Mouse (Mus musculus) testis, adult 2 months (tissue): ENCODE results near the gene Efnb3. TPM values are rescaled to one million over a fixed set of nuclear protein-coding genes. Genes with fewer than 3 reads are reported as not detected.

Experiments
- H3K27ac ChIP-seq: fragments of 200-500 bp; 2 replicates; pipeline ENCODE4 v1.5.1; 2012; ENCODE audit warnings: low read depth, low read length; ENCODE audit not compliant: control insufficient read depth, insufficient read depth
- H3K27me3 ChIP-seq: fragments of 200-500 bp; 2 replicates; pipeline ENCODE4 v1.6.1; 2012; ENCODE audit warnings: mild to moderate bottlenecking, low read length, moderate library complexity; ENCODE audit not compliant: control insufficient read depth, insufficient read depth
- H3K36me3 ChIP-seq: fragments of 200-500 bp; 2 replicates; pipeline ENCODE4 v1.6.1; 2012; ENCODE audit warnings: mild to moderate bottlenecking, low read length; ENCODE audit not compliant: control insufficient read depth, insufficient read depth
- H3K4me1 ChIP-seq: fragments of 200-500 bp; 2 replicates; pipeline ENCODE4 v1.6.1; 2012; ENCODE audit warnings: low read length; ENCODE audit not compliant: control insufficient read depth, insufficient read depth
- H3K4me3 ChIP-seq: fragments of 200-500 bp; 2 replicates; pipeline ENCODE4 v1.5.1; 2012; ENCODE audit warnings: low read depth, mild to moderate bottlenecking, low read length, moderate library complexity, mixed read lengths; ENCODE audit not compliant: control insufficient read depth
- CTCF ChIP-seq: fragments of 200-500 bp; IDR thresholded peaks from 2 replicates; pipeline ENCODE4 v1.5.1; 2012; ENCODE audit warnings: low read depth, mild to moderate bottlenecking, inconsistent platforms, low read length, moderate library complexity; ENCODE audit not compliant: control insufficient read depth, insufficient read depth, insufficient replicate concordance
- POLR2A ChIP-seq: fragments of 200-500 bp; IDR thresholded peaks from 2 replicates; pipeline ENCODE4 v1.6.1; 2012; ENCODE audit warnings: low read depth, mild to moderate bottlenecking, inconsistent platforms, low read length, moderate library complexity; ENCODE audit not compliant: control insufficient read depth
- polyA plus RNA-seq: library from polyadenylated mRNA; depleted of rRNA; stranded (reverse); fragments of >200 nt; gene quantifications from 2 replicates; pipeline ENCODE4 v1.2.3, GENCODE M21; 2012; rRNA removed

Gene Efnb3
- 2.7 and 3.3 TPM in 2 replicates for polyA plus RNA-seq

- Histone ChIP-seq H3K4me3 (peak within 1 kb of the TSS; percentile 59), H3K27me3 (no peaks in the 10 kb centered on the region), H3K4me1 (peaks cover 24% of the 10 kb centered on the region), H3K27ac (no peak within 1 kb of the TSS), H3K36me3 (no peaks in the 10 kb centered on the region; the same call in 1 of the 2 replicates)
- no peak for TF ChIP-seq CTCF
- TF ChIP-seq POLR2A = no peak
Observed at GRCm38 (mm10) chr11:69559851-69560765, at the start of gene Efnb3. Gene Efnb3 (minus strand): TSS chr11:69560205.

GRCm38 (mm10) chr11:69609416-69609815 is 49.4 kb upstream of the Efnb3 start:
- TF ChIP-seq POLR2A = no peak
- no peak for TF ChIP-seq CTCF
- H3K36me3 ChIP-seq = no peaks in the 10 kb centered on the region
- H3K4me1 ChIP-seq = peaks cover 25% of the 10 kb centered on the region
- no peak overlapping the region for H3K4me3 ChIP-seq
- H3K27me3 ChIP-seq = no peaks in the 10 kb centered on the region
- no peak overlapping the region for H3K27ac ChIP-seq

- H3K27me3 ChIP-seq = no peaks in the 10 kb centered on the region
- H3K36me3 ChIP-seq = no peaks in the 10 kb centered on the region
- H3K4me3 ChIP-seq = no peak overlapping the region
- TF ChIP-seq POLR2A (no peak), CTCF (no peak)
- H3K27ac ChIP-seq = no peak overlapping the region
- H3K4me1 ChIP-seq = peaks cover 19% of the 10 kb centered on the region
Observed at GRCm38 (mm10) chr11:69608525-69608924, 48.5 kb upstream of the Efnb3 start.

- Histone ChIP-seq H3K27me3 (no peaks in the 10 kb centered on the region), H3K4me3 (no peak overlapping the region), H3K27ac (no peak overlapping the region), H3K4me1 (peaks cover 15% of the 10 kb centered on the region), H3K36me3 (no peaks in the 10 kb centered on the region)
- TF ChIP-seq CTCF = no peak
- no peak for TF ChIP-seq POLR2A
Observed at GRCm38 (mm10) chr11:69606832-69607231, 46.8 kb upstream of the Efnb3 start.

- H3K27me3 ChIP-seq = no peaks in the 10 kb centered on the region
- H3K36me3 ChIP-seq = no peaks in the 10 kb centered on the region
- no peak overlapping the region for H3K27ac ChIP-seq
- no peak for TF ChIP-seq CTCF
- no peak for TF ChIP-seq POLR2A
- H3K4me1 ChIP-seq = peaks cover 15% of the 10 kb centered on the region
- H3K4me3 ChIP-seq = no peak overlapping the region
Observed at GRCm38 (mm10) chr11:69606491-69606795, 46.4 kb upstream of the Efnb3 start.

GRCm38 (mm10) chr11:69605726-69606490 is 45.9 kb upstream of the Efnb3 start, which contains the start of gene Atp1b2:
Gene Atp1b2 (minus strand): TSS chr11:69605942.
- H3K27ac ChIP-seq = peak within 1 kb of the TSS; percentile 54

More at GRCm38 (mm10) chr11:69605726-69606490, 45.9 kb upstream of the Efnb3 start, which contains the start of gene Atp1b2:
- Histone ChIP-seq H3K4me1 (peaks cover 15% of the 10 kb centered on the region), H3K27me3 (no peaks in the 10 kb centered on the region), H3K4me3 (peak within 1 kb of the TSS; percentile 77), H3K36me3 (no peaks in the 10 kb centered on the region)
- TF ChIP-seq POLR2A (peak; percentile 79), CTCF (no peak)
